Mouse (Mus musculus): ENCODE measurements around the gene Cd70. TPM values are rescaled to one million over a fixed set of nuclear protein-coding genes. Genes with fewer than 3 reads are reported as not detected.

The Cd70 gene
- polyA plus RNA-seq, 2 experiments = not detected

- H3K27me3 ChIP-seq (ENCODE audit: control insufficient read depth, insufficient read depth, low read length) = no peaks in the 10 kb centered on the region
- DNase-seq (ENCODE audit: low spot score) (no peak), ATAC-seq (ENCODE audit: low FRiP score, low read depth) (no peak)
- no peaks in the 10 kb centered on the region for H3K36me3 ChIP-seq (ENCODE audit: control insufficient read depth, insufficient read depth, low read length)
- H3K4me1 ChIP-seq (ENCODE audit: control insufficient read depth, insufficient read depth, low read length) = peaks cover 5% of the 10 kb centered on the region; the same call in 1 of the 2 replicates
- no peak overlapping the region for H3K4me2 ChIP-seq (replicated peaks; ENCODE audit: low read depth, low read length, severe bottlenecking)
- 85% methylated on average over 1 of the region's 1 CpGs for WGBS
- no peak overlapping the region for H3K4me3 ChIP-seq (replicated peaks; ENCODE audit: low read length)
- H3K9ac ChIP-seq (ENCODE audit: low read depth, low read length, severe bottlenecking) = no peak overlapping the region
- H3K9me3 ChIP-seq (ENCODE audit: control insufficient read depth, low read length) = no peaks in the 10 kb centered on the region
- H3K27ac ChIP-seq (replicated peaks; ENCODE audit: low read depth, low read length) = no peak overlapping the region
- no peak for TF ChIP-seq POLR2A (IDR thresholded peaks at IDR 0.05; ENCODE audit: borderline replicate concordance, extremely low read depth, insufficient read depth, insufficient read length)
These were observed 39.6 kb downstream of the Cd70 start for GRCm38 (mm10) chr17:57110005-57110404.

GRCm38 (mm10) chr17:57108666-57109171 lies 40.9 kb downstream of the Cd70 start:
- no peak for TF ChIP-seq POLR2A (IDR thresholded peaks at IDR 0.05; ENCODE audit: borderline replicate concordance, extremely low read depth, insufficient read depth, insufficient read length)
- ATAC-seq (ENCODE audit: low FRiP score, low read depth) = no peak
- Histone ChIP-seq H3K4me3 (replicated peaks; ENCODE audit: low read length) (no peak overlapping the region), H3K4me1 (ENCODE audit: control insufficient read depth, insufficient read depth, low read length) (peaks cover 11% of the 10 kb centered on the region), H3K27ac (replicated peaks; ENCODE audit: low read depth, low read length) (no peak overlapping the region), H3K9me3 (ENCODE audit: control insufficient read depth, low read length) (no peaks in the 10 kb centered on the region), H3K4me2 (replicated peaks; ENCODE audit: low read depth, low read length, severe bottlenecking) (no peak overlapping the region), H3K36me3 (ENCODE audit: control insufficient read depth, insufficient read depth, low read length) (no peaks in the 10 kb centered on the region), H3K27me3 (ENCODE audit: control insufficient read depth, insufficient read depth, low read length) (no peaks in the 10 kb centered on the region), H3K9ac (ENCODE audit: low read depth, low read length, severe bottlenecking) (no peak overlapping the region)
- no peak for DNase-seq (ENCODE audit: low spot score)
- WGBS = 44% methylated on average over 5 of the region's 5 CpGs

- 77% methylated on average over 7 of the region's 7 CpGs for WGBS
- no peaks in the 10 kb centered on the region for H3K27me3 ChIP-seq (ENCODE audit: control insufficient read depth, insufficient read depth, low read length)
- no peaks in the 10 kb centered on the region for H3K9me3 ChIP-seq (ENCODE audit: control insufficient read depth, low read length)
- TF ChIP-seq POLR2A (IDR thresholded peaks at IDR 0.05; ENCODE audit: borderline replicate concordance, extremely low read depth, insufficient read depth, insufficient read length) = no peak
- no peak overlapping the region for H3K4me3 ChIP-seq (replicated peaks; ENCODE audit: low read length)
- no peak overlapping the region for H3K4me2 ChIP-seq (replicated peaks; ENCODE audit: low read depth, low read length, severe bottlenecking)
- peaks cover 11% of the 10 kb centered on the region for H3K4me1 ChIP-seq (ENCODE audit: control insufficient read depth, insufficient read depth, low read length)
- H3K27ac ChIP-seq (replicated peaks; ENCODE audit: low read depth, low read length) = no peak overlapping the region
- H3K36me3 ChIP-seq (ENCODE audit: control insufficient read depth, insufficient read depth, low read length) = no peaks in the 10 kb centered on the region
- DNase-seq (ENCODE audit: low spot score) = no peak
- no peak overlapping the region for H3K9ac ChIP-seq (ENCODE audit: low read depth, low read length, severe bottlenecking)
- no peak for ATAC-seq (ENCODE audit: low FRiP score, low read depth)
These were observed 41.4 kb downstream of the Cd70 start for GRCm38 (mm10) chr17:57108040-57108665.

- H3K27me3 ChIP-seq (ENCODE audit: control insufficient read depth, insufficient read depth, low read length) = no peaks in the 10 kb centered on the region
- no peak for DNase-seq (ENCODE audit: low spot score)
- TF ChIP-seq POLR2A (IDR thresholded peaks at IDR 0.05; ENCODE audit: borderline replicate concordance, extremely low read depth, insufficient read depth, insufficient read length) = no peak
- WGBS = 97% methylated on average over 5 of the region's 5 CpGs
- H3K4me3 ChIP-seq (replicated peaks; ENCODE audit: low read length) = no peak overlapping the region
- H3K4me1 ChIP-seq (ENCODE audit: control insufficient read depth, insufficient read depth, low read length) = peaks cover 11% of the 10 kb centered on the region
- H3K4me2 ChIP-seq (replicated peaks; ENCODE audit: low read depth, low read length, severe bottlenecking) = no peak overlapping the region
- no peak overlapping the region for H3K9ac ChIP-seq (ENCODE audit: low read depth, low read length, severe bottlenecking)
- no peaks in the 10 kb centered on the region for H3K36me3 ChIP-seq (ENCODE audit: control insufficient read depth, insufficient read depth, low read length)
- H3K9me3 ChIP-seq (ENCODE audit: control insufficient read depth, low read length) = no peaks in the 10 kb centered on the region
- no peak for ATAC-seq (ENCODE audit: low FRiP score, low read depth)
- no peak overlapping the region for H3K27ac ChIP-seq (replicated peaks; ENCODE audit: low read depth, low read length)
These were observed 42.5 kb downstream of the Cd70 start for GRCm38 (mm10) chr17:57107064-57107463.

GRCm38 (mm10) chr17:57106035-57106368 lies 43.6 kb downstream of the Cd70 start:
- Histone ChIP-seq H3K4me3 (replicated peaks; ENCODE audit: low read length) (peak overlapping the region; percentile 68), H3K27me3 (ENCODE audit: control insufficient read depth, insufficient read depth, low read length) (no peaks in the 10 kb centered on the region), H3K9me3 (ENCODE audit: control insufficient read depth, low read length) (no peaks in the 10 kb centered on the region), H3K4me2 (replicated peaks; ENCODE audit: low read depth, low read length, severe bottlenecking) (peak overlapping the region; percentile 78), H3K27ac (replicated peaks; ENCODE audit: low read depth, low read length) (no peak overlapping the region), H3K4me1 (ENCODE audit: control insufficient read depth, insufficient read depth, low read length) (peaks cover 11% of the 10 kb centered on the region), H3K36me3 (ENCODE audit: control insufficient read depth, insufficient read depth, low read length) (no peaks in the 10 kb centered on the region), H3K9ac (ENCODE audit: low read depth, low read length, severe bottlenecking) (peak overlapping the region; percentile 79)
- ATAC-seq (ENCODE audit: low FRiP score, low read depth) (no peak), DNase-seq (ENCODE audit: low spot score) (no peak)
- TF ChIP-seq POLR2A (IDR thresholded peaks at IDR 0.05; ENCODE audit: borderline replicate concordance, extremely low read depth, insufficient read depth, insufficient read length) = no peak
- 6% methylated on average over 9 of the region's 9 CpGs for WGBS
